Mouse (Mus musculus) heart, postnatal 0 days (tissue): ENCODE measurements around the gene Gm7735.

Source experiments
- CTCF ChIP-seq: IDR thresholded peaks from 2 replicates; pipeline ENCODE4 v1.5.1; 2016; ENCODE audit warnings: antibody characterized with exemption, control low read depth, low read depth
- EP300 ChIP-seq: IDR thresholded peaks from 2 replicates; pipeline ENCODE4 v1.6.1; 2016; ENCODE audit warnings: antibody characterized with exemption, low read depth

- TF ChIP-seq CTCF (no peak), EP300 (no peak)
Observed at GRCm38 (mm10) chr16:89157652-89158051, 11.6 kb upstream of the Gm7735 start, which contains the start of gene Gm9789.
